25 mouse cellular contexts compared by ENCODE assay signal in genomic region chr10:83137103-83137502, GRCm38 (mm10).
"Had no signal": no experiment of that assay in that cellular context is flagged by ENCODE, and none has a peak within 500 bp of the region (broad histone marks: within the 10 kb centered on the region; RNA-seq: fewer than 3 reads in every experiment).

No protein-coding gene starts in this region.

- H3K4me1 ChIP-seq: stomach, embryonic 15.5 days had no signal

- H3K27me3 ChIP-seq: megakaryocyte, embryonic 14.5 days; neural tube, embryonic 13.5 days; stomach, embryonic 15.5 days had no signal

- H3K9ac ChIP-seq: limb, embryonic 15.5 days; liver, embryonic 14.5 days; liver, postnatal 0 days; lung, embryonic 14.5 days; neural tube, embryonic 13.5 days; stomach, embryonic 15.5 days had no signal

- H3K27ac ChIP-seq: left cerebral cortex, adult 2 months; limb, embryonic 15.5 days; liver, embryonic 14.5 days; neural tube, embryonic 13.5 days; stomach, embryonic 15.5 days had no signal

- ATAC-seq: intestine, embryonic 16.5 days; liver, postnatal 0 days; lung, postnatal 0 days; midbrain, embryonic 16.5 days had no signal

- H3K4me2 ChIP-seq: limb, embryonic 15.5 days; liver, embryonic 11.5 days; lung, embryonic 14.5 days; midbrain, embryonic 11.5 days; neural tube, embryonic 13.5 days; stomach, embryonic 15.5 days had no signal

- H3K36me3 ChIP-seq: limb, embryonic 15.5 days; neural tube, embryonic 13.5 days; stomach, embryonic 15.5 days had no signal

- DNase-seq: kidney, adult 18-20 months; kidney, adult 9 months; kidney, postnatal 14 days; kidney, postnatal 4 days; layer of hippocampus, postnatal 36 days; left cerebral cortex, postnatal 4 days; liver, postnatal 0 days; lung, embryonic 14.5 days; retina, postnatal 1 day; right cerebral cortex, postnatal 25 days; spleen, adult 18-20 months; thymus, adult 18-20 months; thymus, postnatal 36 days had no signal

- H3K9me3 ChIP-seq: limb, embryonic 15.5 days; megakaryocyte, embryonic 14.5 days; neural tube, embryonic 13.5 days; stomach, embryonic 15.5 days had no signal

- H3K4me3 ChIP-seq: left cerebral cortex, adult 2 months; limb, embryonic 15.5 days; megakaryocyte, embryonic 14.5 days; myocyte; neural tube, embryonic 13.5 days; stomach, embryonic 15.5 days had no signal
